Mouse (Mus musculus): Measurements from ENCODE around the gene Gm15446.
"Not testable (repeated sequence)": the region's sequence is repeated elsewhere in the genome, so short reads cannot be mapped to it uniquely, and the experiment has no call there.

Gm15446 gene

GRCm38 (mm10) chr5:109923261-109924071 lies at the start of gene Gm15446:
Gene Gm15446, plus strand, starts transcription at chr5:109923400.
- in situ Hi-C loops (cut with MboI, MseI) = loop anchor here (5.0 to 10.0 kb wide), 2 partner anchors 74 to 369 kb away; partner anchors contain the start of genes Crlf2 and Zfp932

- in situ Hi-C loops (cut with MboI, MseI) = loop anchor here (5.0 to 10.0 kb wide), 2 partner anchors 73 to 369 kb away; partner anchors contain the start of genes Crlf2 and Zfp932
Observed at GRCm38 (mm10) chr5:109924129-109924528, 929 bp downstream of the Gm15446 start.

- in situ Hi-C loops (cut with MboI, MseI) = loop anchor here (5.0 to 10.0 kb wide), 2 partner anchors 72 to 370 kb away; partner anchors contain the start of genes Crlf2 and Zfp932
Observed at GRCm38 (mm10) chr5:109924936-109925335, 1.7 kb downstream of the Gm15446 start.

- in situ Hi-C loops (cut with MboI, MseI) = no loop called here
Observed at GRCm38 (mm10) chr5:109950281-109950680, 27.1 kb downstream of the Gm15446 start.

GRCm38 (mm10) chr5:109980743-109981142 lies 57.5 kb downstream of the Gm15446 start:
- in situ Hi-C loops (cut with MboI, MseI) = not testable (repeated sequence)
